Mouse (Mus musculus) left cerebral cortex, adult 8-10 months (tissue): Measurements from ENCODE around the gene Akirin1. TPM values are rescaled to one million over a fixed set of nuclear protein-coding genes. Genes with fewer than 3 reads are reported as not detected.

ENCODE experiments used
- DNase-seq, 2 experiments: peaks; one replicate each; pipeline ENCODE4 v3.0.0; 2022; ENCODE audit warnings: low spot score in 2 of 2
- total RNA-seq, 4 experiments: library from RNA; stranded (reverse); gene quantifications; 2 replicates each; pipeline ENCODE4 v1.2.4; 2022

The Akirin1 gene
- total RNA-seq: 10 to 100 TPM; 50.2 to 59.8 (median 52.1) TPM

- DNase-seq: peak; percentile 91 to 95
Observed at GRCm38 (mm10) chr4:123750152-123750651, at the start of gene Akirin1. TSS of gene Akirin1 (minus strand) at chr4:123750345.

DNA sequence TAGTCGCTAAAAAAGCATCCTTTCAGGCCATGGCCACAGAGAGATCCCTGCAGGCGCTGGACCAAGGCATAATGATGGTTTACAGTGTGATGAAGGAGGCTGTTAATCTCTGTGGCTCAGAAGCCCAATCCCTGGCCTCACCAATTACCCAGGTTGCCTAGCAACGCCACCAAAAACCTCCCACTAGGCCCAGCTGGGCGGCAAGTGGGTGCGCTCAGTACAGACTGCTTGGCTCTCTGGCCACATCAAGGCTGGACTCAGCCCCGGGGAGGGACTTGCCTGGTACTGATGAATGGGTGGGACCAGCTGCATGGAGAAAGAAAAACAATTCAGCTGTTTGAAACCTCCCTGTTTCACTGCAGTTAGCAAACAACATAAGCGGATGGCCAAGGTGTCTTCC lies 47.7 kb upstream of the Akirin1 start:
- DNase-seq: peak; percentile 34 to 82

DNA sequence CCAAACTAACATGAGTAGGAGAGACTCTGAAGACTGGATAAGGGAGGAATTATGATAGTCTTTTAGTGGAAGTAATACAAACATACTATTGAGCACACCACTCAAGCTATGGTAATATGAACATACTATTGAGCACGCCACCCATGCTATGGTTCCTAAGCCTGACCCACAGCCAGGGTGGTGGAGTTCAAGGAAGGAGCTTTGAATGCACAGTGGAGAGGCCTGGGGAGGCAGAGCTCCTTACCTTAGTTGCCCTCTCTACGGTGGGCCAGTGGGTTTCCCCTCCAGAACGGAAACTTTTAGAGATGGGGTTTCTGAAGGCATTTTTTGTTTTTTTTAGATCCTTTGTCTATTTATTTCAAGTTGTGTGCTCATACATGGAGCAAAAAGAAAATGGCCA lies 47.3 kb upstream of the Akirin1 start:
- DNase-seq: no peak

- no peak for DNase-seq
Observed at GRCm38 (mm10) chr4:123795057-123795456, 44.9 kb upstream of the Akirin1 start.

DNA sequence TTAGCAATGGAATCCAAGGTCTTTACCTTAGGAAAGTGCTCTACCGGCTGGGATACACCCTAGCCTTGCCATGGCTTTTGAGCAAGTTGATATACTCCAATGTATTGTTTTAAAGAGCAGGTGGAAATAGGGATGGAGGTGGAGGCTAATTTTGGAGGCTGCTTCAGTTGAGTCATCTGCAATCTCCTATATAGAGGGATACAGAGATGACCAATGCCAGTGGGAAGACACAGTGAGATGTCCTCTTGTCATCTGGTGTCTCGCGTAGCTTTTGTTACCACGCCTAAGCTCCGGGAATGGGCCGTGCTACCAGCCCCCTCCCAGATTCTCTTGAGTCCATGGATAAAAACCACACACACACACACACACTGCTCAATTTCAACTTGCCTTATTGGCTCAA lies 43.0 kb upstream of the Akirin1 start:
- DNase-seq: peak in 1 of 2 experiments; percentile 32

- DNase-seq: no peak
Observed at GRCm38 (mm10) chr4:123792666-123793065, 42.5 kb upstream of the Akirin1 start.

- DNase-seq: peak in 1 of 2 experiments; percentile 49
Observed at GRCm38 (mm10) chr4:123787191-123787985, 37.2 kb upstream of the Akirin1 start, which contains the start of gene Rhbdl2. TSS of gene Rhbdl2 (plus strand) at chr4:123787874.

GRCm38 (mm10) chr4:123768234-123768633 lies 18.1 kb upstream of the Akirin1 start:
- DNase-seq: no peak

GRCm38 (mm10) chr4:123767807-123768206 lies 17.7 kb upstream of the Akirin1 start:
- no peak for DNase-seq

DNA sequence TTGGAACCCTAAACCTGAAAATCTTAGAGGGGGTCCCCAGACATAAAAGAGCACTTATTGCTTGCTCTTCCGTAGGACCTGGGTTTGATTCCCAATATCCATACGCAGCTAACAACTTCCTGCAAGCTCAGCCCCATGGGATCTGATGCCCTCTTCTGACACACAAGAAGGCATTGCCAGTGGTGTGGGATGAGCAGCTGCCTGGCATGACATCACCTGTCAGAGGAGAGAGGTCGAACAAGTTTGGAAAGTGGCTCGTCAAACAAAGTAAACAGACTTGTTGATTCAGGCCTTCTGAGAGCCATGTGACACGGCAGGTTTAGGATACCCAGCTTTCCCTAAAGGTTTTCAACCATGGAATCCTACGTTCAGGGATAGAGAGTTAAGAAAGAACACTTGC lies 14.9 kb upstream of the Akirin1 start:
- DNase-seq: no peak

DNA sequence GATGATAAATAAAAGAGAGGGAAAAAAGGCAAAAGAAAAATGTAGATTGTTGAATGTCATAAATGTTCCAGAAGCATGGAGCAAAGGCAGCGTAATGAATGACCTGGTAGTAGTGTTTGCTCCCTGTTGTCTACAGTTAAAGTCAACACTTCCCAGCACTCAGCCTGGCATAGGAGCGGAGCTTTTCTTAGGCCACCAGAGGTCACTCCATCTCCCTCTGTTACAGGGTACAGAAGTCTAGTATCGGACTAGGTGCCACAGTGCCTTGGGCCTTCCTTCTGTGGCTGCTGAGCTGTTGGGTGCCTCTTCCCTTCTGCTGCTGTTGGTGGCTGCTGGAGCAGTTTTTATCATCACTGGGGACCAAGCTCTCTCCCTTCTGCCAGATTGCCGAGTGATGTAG lies 8.2 kb upstream of the Akirin1 start:
- no peak for DNase-seq

DNA sequence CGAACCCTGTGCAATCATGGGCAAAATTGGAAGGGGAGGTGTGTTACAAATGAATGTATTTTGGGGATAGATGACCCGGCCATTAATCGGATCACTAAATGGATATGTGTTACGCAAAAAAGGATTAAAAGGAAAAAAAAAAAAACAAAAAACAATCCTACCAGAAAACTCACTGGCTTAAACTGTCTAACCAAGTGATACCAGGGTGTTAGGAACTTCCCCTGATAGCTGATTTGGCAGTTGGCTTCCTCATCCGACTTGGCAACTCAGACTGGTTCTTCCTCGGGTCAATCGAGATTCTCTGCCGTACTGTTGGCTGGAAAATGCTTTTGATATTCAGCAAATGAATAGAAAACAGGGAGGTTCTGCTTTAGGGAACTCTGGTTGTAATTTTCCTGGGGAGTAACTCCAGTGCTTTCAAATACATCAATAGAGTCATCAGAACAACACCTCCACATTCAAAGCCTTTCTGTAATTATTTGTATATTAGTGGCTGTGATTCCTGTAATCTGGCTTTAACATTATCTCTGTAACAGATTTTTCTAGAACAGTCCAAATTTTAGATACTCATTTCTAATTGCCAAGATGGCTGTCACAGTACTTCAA lies 665 bp upstream of the Akirin1 start:
- peak in 1 of 2 experiments; percentile 18 for DNase-seq

DNA sequence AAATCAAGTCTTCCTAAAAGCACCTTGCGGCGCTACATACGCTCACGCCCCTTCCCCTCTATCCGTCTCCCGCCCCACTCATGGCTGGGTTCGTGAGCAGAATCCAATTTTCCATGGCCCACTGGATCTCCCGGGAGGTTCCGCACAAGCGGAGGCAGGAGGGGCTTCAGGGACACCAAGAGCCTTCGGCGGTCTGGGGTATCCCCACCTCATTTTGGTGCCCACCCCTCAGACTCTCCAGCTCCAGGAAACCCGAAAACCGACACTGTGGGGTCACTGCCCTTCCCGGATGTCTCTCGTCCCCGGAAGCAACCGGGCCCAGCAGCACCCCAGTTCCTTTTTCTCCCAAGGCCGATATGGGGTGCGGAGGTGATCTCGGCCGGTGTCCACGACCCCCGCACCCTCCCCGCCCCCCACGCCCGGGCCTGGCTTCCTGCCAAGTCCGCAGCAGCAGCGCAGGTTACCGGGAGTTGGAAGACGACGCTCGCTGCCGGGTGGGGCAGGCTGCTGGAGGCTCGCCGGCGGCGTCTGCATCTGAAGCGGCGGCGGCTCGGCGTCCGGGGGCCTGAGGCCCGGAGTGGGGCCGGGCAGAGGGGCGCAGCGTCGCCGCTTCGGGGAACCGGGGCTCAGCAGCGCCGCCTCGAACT lies 538 bp downstream of the Akirin1 start:
- DNase-seq: peak in 1 of 2 experiments; percentile 21

DNA sequence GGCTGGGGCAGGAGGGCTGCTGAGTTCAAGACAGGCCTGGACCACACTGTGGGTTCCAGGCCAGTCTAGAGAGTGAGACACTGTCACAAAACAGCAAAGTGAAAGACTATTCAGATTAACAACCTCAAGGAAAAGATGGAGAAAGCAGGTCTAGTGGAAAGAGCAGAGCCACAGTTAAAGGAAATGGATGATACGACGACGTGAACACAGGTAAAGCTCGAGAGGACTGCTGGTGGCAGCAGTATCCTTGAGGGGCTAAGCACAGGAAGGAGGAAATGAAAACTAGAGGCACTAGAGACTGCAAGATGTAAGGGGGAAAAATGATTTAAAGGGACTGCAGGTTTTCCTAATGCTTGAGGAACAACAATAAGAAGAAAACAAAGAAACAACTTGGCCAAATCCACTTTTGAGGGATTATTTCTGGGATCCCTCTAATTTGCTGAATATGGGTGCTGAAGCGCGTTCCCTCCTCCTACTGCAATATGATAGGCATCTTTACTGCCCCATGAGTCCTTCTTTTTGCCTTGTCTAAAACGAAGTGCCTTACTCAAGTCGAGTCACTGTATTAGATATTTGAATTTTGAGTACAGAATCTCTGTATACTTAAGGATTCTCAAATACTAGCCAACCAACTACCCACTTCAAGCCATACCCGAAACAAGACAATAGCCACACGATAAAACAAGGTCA lies 1.3 kb downstream of the Akirin1 start:
- DNase-seq: no peak

DNA sequence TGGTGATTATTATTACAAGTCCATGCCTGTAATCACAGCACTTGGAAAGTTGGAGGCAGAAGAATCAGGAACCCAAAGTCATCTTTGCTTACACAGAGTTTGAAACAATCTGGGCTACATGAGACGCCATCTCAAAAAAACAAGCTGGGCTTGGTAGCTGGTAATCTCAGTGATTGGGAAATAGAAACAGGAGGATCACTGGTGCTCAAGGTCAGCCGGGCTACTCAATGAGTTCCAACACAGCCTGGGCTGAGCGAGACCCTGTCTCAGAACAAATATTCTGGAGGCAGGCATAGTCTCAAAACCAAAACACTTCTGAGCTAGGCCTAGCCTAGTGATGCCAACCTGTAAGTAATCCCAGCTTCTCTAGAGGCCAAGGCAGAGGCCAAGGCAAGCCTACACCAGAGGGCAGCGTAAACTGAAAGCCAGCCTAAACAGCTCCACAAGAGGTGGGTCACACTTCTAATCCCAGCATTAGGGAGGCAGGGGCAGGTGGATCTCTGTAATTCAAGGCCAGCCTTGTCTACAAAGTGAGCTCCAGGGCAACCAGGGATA lies 4.8 kb downstream of the Akirin1 start:
- no peak for DNase-seq

DNA sequence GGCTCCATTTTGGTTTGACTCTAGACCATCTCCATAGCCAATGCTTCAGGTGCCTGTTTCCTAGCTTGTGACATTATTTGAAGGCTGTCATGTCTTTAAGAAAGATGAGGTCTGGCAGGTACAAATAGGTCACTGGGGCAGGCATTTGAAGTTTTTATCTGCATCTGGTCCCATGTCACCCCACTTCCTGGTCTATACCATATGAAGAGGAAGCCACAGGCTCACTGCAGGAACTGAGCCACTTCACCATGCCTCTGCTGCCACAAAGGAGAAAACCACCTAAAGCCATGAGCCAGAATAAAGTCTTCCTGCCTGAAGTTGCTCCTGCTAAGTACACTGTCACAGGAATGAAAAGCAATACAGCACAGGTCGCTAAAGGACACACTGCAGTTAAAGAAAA lies 7.3 kb downstream of the Akirin1 start:
- no peak for DNase-seq

GRCm38 (mm10) chr4:123738708-123739107 lies 11.4 kb downstream of the Akirin1 start:
- no peak for DNase-seq

- DNase-seq: no peak
Observed at GRCm38 (mm10) chr4:123733532-123733931, 16.6 kb downstream of the Akirin1 start.

GRCm38 (mm10) chr4:123732921-123733320 lies 17.2 kb downstream of the Akirin1 start:
- no peak for DNase-seq

- no peak for DNase-seq
Observed at GRCm38 (mm10) chr4:123732163-123732910, 17.8 kb downstream of the Akirin1 start.
